24 mouse cellular contexts compared by ENCODE assay signal in the genomic region with DNA sequence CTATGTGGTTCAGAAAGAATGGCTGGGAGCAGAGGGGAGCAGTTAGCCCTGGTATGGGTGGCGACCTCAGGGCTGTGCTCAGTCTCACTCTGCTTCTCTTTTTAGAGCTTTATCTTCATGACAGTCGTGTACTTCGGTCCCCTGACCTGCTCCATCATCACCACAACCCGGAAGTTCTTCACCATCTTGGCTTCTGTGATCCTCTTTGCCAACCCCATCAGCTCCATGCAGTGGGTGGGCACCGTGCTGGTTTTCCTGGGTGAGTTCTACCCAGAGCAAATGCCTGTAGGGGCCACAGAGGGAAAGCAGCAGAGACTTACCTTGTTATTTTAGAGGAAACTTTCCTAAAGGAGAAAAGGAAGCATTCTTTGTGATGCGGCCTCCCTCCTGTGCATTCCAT. TPM values are rescaled to one million over a fixed set of nuclear protein-coding genes. Genes with fewer than 3 reads are reported as not detected.
A peak's percentile ranks its signal among the peaks of the same experiment; 100 is the strongest.
DNase-seq lines count a peak whose midpoint lies in the region; ATAC-seq lines count a peak whose summit lies in the region.
"Had no signal": no experiment of that assay in that cellular context is flagged by ENCODE, and none has a peak within 500 bp of the region (broad histone marks: within the 10 kb centered on the region; RNA-seq: fewer than 3 reads in every experiment).

No protein-coding gene starts in this region.

- H3K4me1 ChIP-seq in midbrain, embryonic 11.5 days (ENCODE audit: control insufficient read depth, insufficient read depth, low read length), result peaks cover 12% of the 10 kb centered on the region
- peaks cover 21% of the 10 kb centered on the region for H3K4me1 ChIP-seq in midbrain, embryonic 15.5 days

- H3K27me3 ChIP-seq in midbrain, embryonic 11.5 days (ENCODE audit: control insufficient read depth, insufficient read depth, low read length), result no peaks in the 10 kb centered on the region
- no peaks in the 10 kb centered on the region for H3K27me3 ChIP-seq in midbrain, embryonic 15.5 days (replicated peaks)
- H3K27me3 ChIP-seq: CH12.LX; heart, embryonic 13.5 days; hindbrain, embryonic 12.5 days; hindbrain, embryonic 15.5 days; Patski had no signal

- peaks cover 14% of the 10 kb centered on the region for H3K36me3 ChIP-seq in midbrain, embryonic 11.5 days (ENCODE audit: control insufficient read depth, insufficient read depth, low read length)
- H3K36me3 ChIP-seq in midbrain, embryonic 15.5 days (replicated peaks), result peaks cover 42% of the 10 kb centered on the region

- DNase-seq in cerebellum, adult 11-12 months, result peak; percentile 29
- DNase-seq in heart, adult 11 months, result peak; percentile 80
- DNase-seq in heart, postnatal 25 days (ENCODE audit: low spot score), result no peak
- peak; percentile 77 for DNase-seq in midbrain, embryonic 11.5 days (ENCODE audit: low spot score, missing footprints)
- DNase-seq: adrenal gland, postnatal 10 days; adrenal gland, postnatal 36 days; B cell, adult 2 months; cerebellum, adult 18-20 months; cerebellum, adult 9-11 months; gastrocnemius, postnatal 25 days; heart, adult 2 months; heart, postnatal 14 days had no signal

- H3K4me2 ChIP-seq in midbrain, embryonic 11.5 days, result no peak overlapping the region
- H3K4me2 ChIP-seq in midbrain, embryonic 15.5 days, result no peak overlapping the region
- H3K4me2 ChIP-seq: heart, embryonic 13.5 days; hindbrain, embryonic 12.5 days; hindbrain, embryonic 15.5 days had no signal

- no peaks in the 10 kb centered on the region for H3K9me3 ChIP-seq in midbrain, embryonic 11.5 days (ENCODE audit: control insufficient read depth, low read length)
- no peaks in the 10 kb centered on the region for H3K9me3 ChIP-seq in midbrain, embryonic 15.5 days
- H3K9me3 ChIP-seq: forebrain, embryonic 10.5 days; G1E; heart, embryonic 10.5 days; heart, embryonic 13.5 days; hindbrain, embryonic 12.5 days; hindbrain, embryonic 15.5 days had no signal

- intact Hi-C loops in heart, postnatal 25 days (cut with DNase I), result no loop called here

- no peak overlapping the region for H3K4me3 ChIP-seq in midbrain, embryonic 11.5 days (ENCODE audit: low read depth, low read length)
- no peak overlapping the region for H3K4me3 ChIP-seq in midbrain, embryonic 15.5 days
- H3K4me3 ChIP-seq: forebrain, embryonic 10.5 days; heart, adult 2 months; heart, embryonic 10.5 days; heart, embryonic 13.5 days; hindbrain, embryonic 12.5 days; hindbrain, embryonic 15.5 days had no signal

- ATAC-seq in cerebellum, adult (ENCODE audit: insufficient number of reproducible peaks, low FRiP score, low TSS enrichment), result no peak
- no peak for ATAC-seq in midbrain, embryonic 11.5 days (ENCODE audit: low FRiP score)
- ATAC-seq in midbrain, embryonic 15.5 days (replicated peaks), result no peak
- ATAC-seq: forebrain, embryonic 14.5 days; intestine, postnatal 0 days; Patski had no signal

- 93% methylated on average over 6 of the region's 6 CpGs for WGBS in midbrain, embryonic 11.5 days
- WGBS in midbrain, embryonic 15.5 days, result 99% methylated on average over 6 of the region's 6 CpGs

- no peak overlapping the region for H3K9ac ChIP-seq in midbrain, embryonic 11.5 days (ENCODE audit: low read length)
- no peak overlapping the region for H3K9ac ChIP-seq in midbrain, embryonic 15.5 days
- H3K9ac ChIP-seq: heart, embryonic 13.5 days; hindbrain, embryonic 15.5 days had no signal

- no peak overlapping the region for H3K27ac ChIP-seq in midbrain, embryonic 11.5 days (ENCODE audit: low read depth, low read length)
- H3K27ac ChIP-seq in midbrain, embryonic 15.5 days, result no peak overlapping the region
- H3K27ac ChIP-seq: forebrain, embryonic 10.5 days; heart, adult 2 months; heart, embryonic 10.5 days; heart, embryonic 13.5 days; hindbrain, embryonic 12.5 days; hindbrain, embryonic 15.5 days had no signal

RNA-seq across cellular contexts. Expression of a gene that starts 5.9 kb away (rescaled TPM):
- 10 to 100 TPM; 36.6 to 43.4 TPM for total RNA-seq in heart, postnatal 25 days (2021)
- 130 and 133 TPM in 2 replicates for polyA plus RNA-seq in midbrain, embryonic 11.5 days (2014; fragmentation: Nextera tagmentation; extraction: Ambion mirVana)
- 143 TPM in 2 replicates for polyA plus RNA-seq in midbrain, embryonic 15.5 days (2015; fragmentation: Nextera tagmentation; extraction: Ambion mirVana)

RNA-seq across cellular contexts. Expression of a gene that starts 23.5 kb away (rescaled TPM):
- 100 to 1,000 TPM; 180 to 195 TPM for total RNA-seq in heart, postnatal 25 days (2021)
- polyA plus RNA-seq in midbrain, embryonic 11.5 days (2014; fragmentation: Nextera tagmentation; extraction: Ambion mirVana), result 132 and 162 TPM in 2 replicates
- 208 and 234 TPM in 2 replicates for polyA plus RNA-seq in midbrain, embryonic 15.5 days (2015; fragmentation: Nextera tagmentation; extraction: Ambion mirVana)

RNA-seq across cellular contexts. Expression of a gene that starts 53.6 kb away (rescaled TPM):
- total RNA-seq in heart, postnatal 25 days (2021), result 1 to 10 TPM; 7.8 to 8.8 TPM
- polyA plus RNA-seq in midbrain, embryonic 11.5 days (2014; fragmentation: Nextera tagmentation; extraction: Ambion mirVana), result 7.5 and 7.6 TPM in 2 replicates
- polyA plus RNA-seq in midbrain, embryonic 15.5 days (2015; fragmentation: Nextera tagmentation; extraction: Ambion mirVana), result 2.2 and 2.3 TPM in 2 replicates
